Comparison of ENCODE assay signal across 35 mouse cellular contexts in the genomic region with DNA sequence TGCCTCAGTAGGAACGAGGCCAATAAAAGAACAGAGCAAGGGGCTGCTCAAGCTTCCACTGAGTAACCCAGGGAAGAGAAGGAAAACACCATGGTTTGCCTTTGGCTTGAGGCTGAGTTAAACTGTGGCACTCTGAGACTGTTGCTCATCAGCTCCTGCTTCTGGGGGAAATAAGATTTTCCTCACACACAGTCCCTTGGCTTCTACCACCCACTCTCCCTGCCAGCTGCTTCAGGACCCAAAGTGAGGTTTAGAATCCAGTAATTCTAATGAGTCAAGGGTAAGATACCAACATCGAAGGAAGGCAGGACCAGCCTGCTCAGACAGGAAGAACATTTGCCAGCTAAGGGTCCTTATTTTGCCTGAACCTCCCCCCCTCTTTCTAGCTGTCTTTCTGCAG. TPM values are rescaled to one million over a fixed set of nuclear protein-coding genes. Genes with fewer than 3 reads are reported as not detected.
DNase-seq lines count a peak whose midpoint lies in the region; ATAC-seq and TF ChIP-seq lines count a peak whose summit lies in the region.
"Had no signal": no experiment of that assay in that cellular context is flagged by ENCODE, and none has a peak within 500 bp of the region (broad histone marks: within the 10 kb centered on the region; RNA-seq: fewer than 3 reads in every experiment).

No protein-coding gene starts in this region.

- H3K27ac ChIP-seq in layer of hippocampus, adult 2 months = peak overlapping the region; percentile 49
- peak overlapping the region; percentile 45; the same call in 1 of the 2 replicates for H3K27ac ChIP-seq in midbrain, embryonic 15.5 days
- H3K27ac ChIP-seq: embryonic facial prominence, embryonic 13.5 days; forebrain, embryonic 10.5 days; forebrain, embryonic 15.5 days; gastrocnemius, adult 2 months; heart, embryonic 13.5 days; hindbrain, embryonic 14.5 days; limb, embryonic 10.5 days; limb, embryonic 15.5 days; liver, embryonic 13.5 days had no signal

- no peaks in the 10 kb centered on the region for H3K4me1 ChIP-seq in midbrain, embryonic 15.5 days
- H3K4me1 ChIP-seq: embryonic facial prominence, embryonic 13.5 days; forebrain, embryonic 15.5 days; limb, embryonic 15.5 days; liver, embryonic 13.5 days; megakaryocyte, embryonic 14.5 days had no signal

- no peak overlapping the region for H3K4me3 ChIP-seq in layer of hippocampus, adult 2 months
- H3K4me3 ChIP-seq in midbrain, embryonic 15.5 days = no peak overlapping the region
- H3K4me3 ChIP-seq: embryonic facial prominence, embryonic 13.5 days; forebrain, embryonic 10.5 days; forebrain, embryonic 15.5 days; gastrocnemius, adult 2 months; heart, embryonic 13.5 days; limb, embryonic 10.5 days; limb, embryonic 15.5 days; liver, embryonic 13.5 days; megakaryocyte, embryonic 14.5 days had no signal

- ATAC-seq in midbrain, embryonic 15.5 days (replicated peaks) = no peak
- ATAC-seq: activated CD4-positive, CD25-positive, alpha-beta regulatory T cell, adult 4 months; forebrain, embryonic 15.5 days; intestine, postnatal 0 days; lung, postnatal 0 days had no signal

- no peaks in the 10 kb centered on the region for H3K9me3 ChIP-seq in midbrain, embryonic 15.5 days
- H3K9me3 ChIP-seq: embryonic facial prominence, embryonic 13.5 days; forebrain, embryonic 10.5 days; forebrain, embryonic 15.5 days; heart, embryonic 13.5 days; limb, embryonic 10.5 days; limb, embryonic 15.5 days; liver, embryonic 13.5 days had no signal

- 68% methylated on average over 2 of the region's 2 CpGs for WGBS in midbrain, embryonic 15.5 days

- DNase-seq in layer of hippocampus, adult 2 months (ENCODE audit: low spot score in 2 of 2) = no peak
- no peak for DNase-seq in layer of hippocampus, adult 9-11 months
- DNase-seq in right cerebral cortex, adult 18-20 months = peak; percentile 66
- DNase-seq in right cerebral cortex, postnatal 4 days = no peak
- DNase-seq in right cerebral cortex, postnatal 25 days = peak; percentile 45
- no peak for DNase-seq in kidney, adult 11 months
- DNase-seq in cerebellum, adult 8-10 months = no peak
- DNase-seq: adrenal gland, adult 2 months; adrenal gland, postnatal 36 days; B cell, adult 2 months; cerebellum, adult 9-11 months; gastrocnemius, adult 2 months; gastrocnemius, postnatal 36 days; heart, postnatal 10 days; kidney, postnatal 36 days; liver, embryonic 13.5 days; lung, adult 18-20 months; lung, postnatal 4 days; spleen, adult 18-20 months; thymus, postnatal 14 days had no signal

- no peak for TF ChIP-seq CTCF in layer of hippocampus, adult 2 months (conservative IDR thresholded peaks at IDR 0.05)

- no peak overlapping the region for H3K9ac ChIP-seq in midbrain, embryonic 15.5 days
- H3K9ac ChIP-seq: embryonic facial prominence, embryonic 13.5 days; forebrain, embryonic 15.5 days; heart, embryonic 13.5 days; hindbrain, embryonic 14.5 days; limb, embryonic 15.5 days; liver, embryonic 13.5 days had no signal

- no peak overlapping the region for H3K4me2 ChIP-seq in midbrain, embryonic 15.5 days
- H3K4me2 ChIP-seq: embryonic facial prominence, embryonic 13.5 days; forebrain, embryonic 15.5 days; heart, embryonic 13.5 days; hindbrain, embryonic 14.5 days; limb, embryonic 15.5 days; liver, embryonic 13.5 days had no signal

- peaks cover 28% of the 10 kb centered on the region for H3K36me3 ChIP-seq in midbrain, embryonic 15.5 days (replicated peaks)
- H3K36me3 ChIP-seq: embryonic facial prominence, embryonic 13.5 days; forebrain, embryonic 10.5 days; limb, embryonic 10.5 days; limb, embryonic 15.5 days; liver, embryonic 13.5 days had no signal

- H3K27me3 ChIP-seq in midbrain, embryonic 15.5 days (replicated peaks) = no peaks in the 10 kb centered on the region
- H3K27me3 ChIP-seq: embryonic facial prominence, embryonic 13.5 days; forebrain, embryonic 15.5 days; heart, embryonic 13.5 days; limb, embryonic 15.5 days; liver, embryonic 13.5 days; megakaryocyte, embryonic 14.5 days had no signal

RNA-seq across cellular contexts. Expression of a gene that starts 50.7 kb away (rescaled TPM):
- 100 to 1,000 TPM; 395 to 402 TPM for total RNA-seq in layer of hippocampus, adult 2 months (2021)
- polyA plus RNA-seq in midbrain, embryonic 15.5 days (2015; fragmentation: Nextera tagmentation; extraction: Ambion mirVana) = 167 and 172 TPM in 2 replicates
- total RNA-seq: common myeloid progenitor, adult 5-6 weeks; hematopoietic stem cell, adult 5-6 weeks; monocyte, adult 5-6 weeks had no signal
- polyA plus RNA-seq: activated CD4-positive, CD25-positive, alpha-beta regulatory T cell, adult 4 months had no signal

Comparison
In these comparisons a context has a peak if more than half of its experiments do, and no peak if none do; other contexts are left out.
1. DNase-seq: peak in right cerebral cortex, adult 18-20 months (single experiment) and right cerebral cortex, postnatal 25 days (single experiment); none in layer of hippocampus, adult 2 months (0 of 2), layer of hippocampus, adult 9-11 months (single experiment), right cerebral cortex, postnatal 4 days (single experiment), kidney, adult 11 months (single experiment) and cerebellum, adult 8-10 months (single experiment).